Mouse (Mus musculus) stomach, adult 2 months (tissue): Measurements from ENCODE around the gene Gm21698. TPM values are rescaled to one million over a fixed set of nuclear protein-coding genes. Genes with fewer than 3 reads are reported as not detected.

Experiments used
- polyA plus RNA-seq: library from polyadenylated mRNA; depleted of rRNA; stranded (reverse); fragments of >200 nt; gene quantifications from 2 replicates; pipeline ENCODE4 v1.2.3, GENCODE M21; 2012; rRNA removed

The Gm21698 gene
- polyA plus RNA-seq: not detected in 2 replicates

DNA sequence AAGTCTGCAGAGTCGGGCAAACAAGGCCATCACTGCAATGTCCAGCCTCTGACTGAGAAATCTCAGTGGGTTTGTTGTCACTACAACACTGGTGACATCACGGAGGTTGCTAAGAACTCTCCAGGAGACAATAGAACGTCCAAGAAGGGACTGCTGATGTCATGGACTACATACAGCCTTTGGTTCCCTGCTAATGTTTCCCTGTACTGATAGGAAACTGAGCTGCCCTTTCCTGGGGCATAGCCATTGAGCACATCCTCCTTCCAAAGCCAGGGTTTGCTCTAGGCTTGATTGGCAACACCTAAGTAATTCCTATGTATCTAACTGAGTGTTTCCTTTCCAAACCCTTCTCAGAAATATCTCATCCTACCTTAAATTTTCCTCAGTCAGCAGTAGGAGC, at the start of gene Gm21698:
Gene Gm21698, minus strand, starts transcription at position 101 of the 400 bp plus-strand sequence.

DNA sequence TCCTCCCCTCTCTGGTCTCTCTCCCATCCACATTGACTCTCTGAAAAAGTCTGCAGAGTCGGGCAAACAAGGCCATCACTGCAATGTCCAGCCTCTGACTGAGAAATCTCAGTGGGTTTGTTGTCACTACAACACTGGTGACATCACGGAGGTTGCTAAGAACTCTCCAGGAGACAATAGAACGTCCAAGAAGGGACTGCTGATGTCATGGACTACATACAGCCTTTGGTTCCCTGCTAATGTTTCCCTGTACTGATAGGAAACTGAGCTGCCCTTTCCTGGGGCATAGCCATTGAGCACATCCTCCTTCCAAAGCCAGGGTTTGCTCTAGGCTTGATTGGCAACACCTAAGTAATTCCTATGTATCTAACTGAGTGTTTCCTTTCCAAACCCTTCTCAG, 34.4 kb upstream of the Gm21698 start, which contains the start of gene Gm5862:
Gene Gm5862, minus strand, starts transcription at position 101 of the 400 bp plus-strand sequence.

DNA sequence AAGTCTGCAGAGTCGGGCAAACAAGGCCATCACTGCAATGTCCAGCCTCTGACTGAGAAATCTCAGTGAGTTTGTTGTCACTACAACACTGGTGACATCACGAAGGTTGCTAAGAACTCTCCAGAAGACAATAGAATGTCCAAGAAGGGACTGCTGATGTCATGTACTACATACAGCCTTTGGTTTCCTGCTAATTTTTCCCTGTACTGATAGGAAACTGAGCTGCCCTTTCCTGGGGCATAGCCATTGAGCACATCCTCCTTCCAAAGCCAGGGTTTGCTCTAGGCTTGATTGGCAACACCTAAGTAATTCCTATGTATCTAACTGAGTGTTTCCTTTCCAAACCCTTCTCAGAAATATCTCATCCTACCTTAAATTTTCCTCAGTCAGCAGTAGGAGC, 16.2 kb upstream of the Gm21698 start, which contains the start of gene Gm1979:
Gene Gm1979, minus strand, starts transcription at position 101 of the 400 bp plus-strand sequence.

DNA sequence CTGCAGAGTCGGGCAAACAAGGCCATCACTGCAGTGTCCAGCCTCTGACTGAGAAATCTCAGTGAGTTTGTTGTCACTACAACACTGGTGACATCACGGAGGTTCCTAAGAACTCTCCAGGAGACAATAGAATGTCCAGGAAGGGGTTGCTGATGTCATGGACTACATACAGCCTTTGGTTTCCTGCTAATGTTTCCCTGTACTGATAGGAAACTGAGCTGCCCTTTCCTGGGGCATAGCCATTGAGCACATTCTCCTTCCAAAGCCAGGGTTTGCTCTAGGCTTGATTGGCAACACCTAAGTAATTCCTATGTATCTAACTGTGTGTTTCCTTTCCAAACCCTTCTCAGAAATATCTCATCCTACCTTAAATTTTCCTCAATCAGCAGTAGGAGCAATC, 15.9 kb downstream of the Gm21698 start, which contains the start of gene Gm21680:
Gene Gm21680, minus strand, starts transcription at position 101 of the 400 bp plus-strand sequence.

DNA sequence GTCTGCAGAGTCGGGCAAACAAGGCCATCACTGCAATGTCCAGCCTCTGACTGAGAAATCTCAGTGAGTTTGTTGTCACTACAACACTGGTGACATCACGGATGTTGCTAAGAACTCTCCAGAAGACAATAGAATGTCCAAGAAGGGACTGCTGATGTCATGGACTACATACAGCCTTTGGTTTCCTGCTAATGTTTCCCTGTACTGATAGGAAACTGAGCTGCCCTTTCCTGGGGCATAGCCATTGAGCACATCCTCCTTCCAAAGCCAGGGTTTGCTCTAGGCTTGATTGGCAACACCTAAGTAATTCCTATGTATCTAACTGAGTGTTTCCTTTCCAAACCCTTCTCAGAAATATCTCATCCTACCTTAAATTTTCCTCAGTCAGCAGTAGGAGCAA, 34.1 kb downstream of the Gm21698 start, which contains the start of gene Gm21671:
Gene Gm21671, minus strand, starts transcription at position 101 of the 400 bp plus-strand sequence.

DNA sequence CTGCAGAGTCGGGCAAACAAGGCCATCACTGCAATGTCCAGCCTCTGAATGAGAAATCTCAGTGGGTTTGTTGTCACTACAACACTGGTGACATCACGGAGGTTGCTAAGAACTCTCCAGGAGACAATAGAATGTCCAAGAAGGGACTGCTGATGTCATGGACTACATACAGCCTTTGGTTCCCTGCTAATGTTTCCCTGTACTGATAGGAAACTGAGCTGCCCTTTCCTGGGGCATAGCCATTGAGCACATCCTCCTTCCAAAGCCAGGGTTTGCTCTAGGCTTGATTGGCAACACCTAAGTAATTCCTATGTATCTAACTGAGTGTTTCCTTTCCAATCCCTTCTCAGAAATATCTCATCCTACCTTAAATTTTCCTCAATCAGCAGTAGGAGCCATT, 46.2 kb downstream of the Gm21698 start, which contains the start of gene Gm21663:
Gene Gm21663, minus strand, starts transcription at position 101 of the 400 bp plus-strand sequence.

Other genes with a start within 250 kb of the Gm21698 start
- gene Actr3b, start 228.7 kb downstream of the Gm21698 start, polyA plus RNA-seq: 0.13 and 0.29 TPM in 2 replicates
- not detected in 2 replicates for gene Gm21663, start 46.3 kb downstream of the Gm21698 start, polyA plus RNA-seq
- gene Gm21671, start 34.2 kb downstream of the Gm21698 start, polyA plus RNA-seq: not detected in 2 replicates
- not detected in 2 replicates for gene Gm21680, start 16.0 kb downstream of the Gm21698 start, polyA plus RNA-seq
- gene Gm1979, start 16.1 kb upstream of the Gm21698 start, polyA plus RNA-seq: not detected in 2 replicates
- not detected in 2 replicates for gene Gm5862, start 34.3 kb upstream of the Gm21698 start, polyA plus RNA-seq
- not detected in 2 replicates for gene Speer4a, start 50.9 kb upstream of the Gm21698 start, polyA plus RNA-seq
- gene Gm7347, start 69.9 kb upstream of the Gm21698 start, polyA plus RNA-seq: not detected in 2 replicates
- gene Gm10471, start 100.6 kb upstream of the Gm21698 start, polyA plus RNA-seq: not detected in 2 replicates
- not detected in 2 replicates for gene 5031410I06Rik, start 116.7 kb upstream of the Gm21698 start, polyA plus RNA-seq
- not detected in 2 replicates for gene Gm10220, start 132.8 kb upstream of the Gm21698 start, polyA plus RNA-seq